Mouse (Mus musculus): ENCODE results near the gene Noc4l.

DNA sequence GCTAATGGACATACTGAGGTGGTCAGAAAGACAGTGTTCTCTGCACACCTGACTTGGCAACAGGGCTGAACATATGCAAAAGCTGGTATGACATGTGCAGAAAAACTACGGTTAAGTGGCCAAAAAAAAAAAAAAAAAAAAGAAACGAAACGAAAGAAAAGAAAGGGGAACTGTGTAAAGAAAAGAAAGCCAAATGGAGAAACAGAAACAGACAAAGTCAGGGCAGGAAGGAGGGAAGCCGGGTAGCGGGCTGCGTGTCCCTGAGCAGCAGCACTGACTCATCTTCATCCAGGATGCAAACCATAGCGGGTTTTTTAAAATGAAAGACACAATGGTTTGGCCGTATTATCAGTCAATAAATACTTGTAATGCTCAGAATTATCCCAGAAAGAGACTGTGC lies 28.8 kb upstream of the Noc4l start:
- TF ChIP-seq EP300 (IDR thresholded peaks at IDR 0.05; ENCODE audit: insufficient read depth, low read depth, low read length) (no peak), CTCF (IDR thresholded peaks at IDR 0.05; ENCODE audit: low read depth, low read length) (no peak)
